Mouse (Mus musculus) brain, embryonic 14.5 days (tissue): ENCODE results near the gene Nup188.

ENCODE experiments used
- CTCF ChIP-seq: fragments of 200-500 bp; IDR thresholded peaks from 2 replicates; pipeline ENCODE4 v1.5.1; 2012; ENCODE audit warnings: inconsistent platforms, mild to moderate bottlenecking, moderate library complexity, borderline replicate concordance; ENCODE audit not compliant: insufficient read depth, insufficient read length; ENCODE audit errors: extremely low read depth
- POLR2A ChIP-seq: fragments of 200-500 bp; IDR thresholded peaks from 2 replicates; pipeline ENCODE4 v1.6.1; 2012; ENCODE audit warnings: mild to moderate bottlenecking, inconsistent platforms, borderline replicate concordance; ENCODE audit not compliant: poor library complexity, insufficient read depth, insufficient read length, severe bottlenecking; ENCODE audit errors: extremely low read depth

DNA sequence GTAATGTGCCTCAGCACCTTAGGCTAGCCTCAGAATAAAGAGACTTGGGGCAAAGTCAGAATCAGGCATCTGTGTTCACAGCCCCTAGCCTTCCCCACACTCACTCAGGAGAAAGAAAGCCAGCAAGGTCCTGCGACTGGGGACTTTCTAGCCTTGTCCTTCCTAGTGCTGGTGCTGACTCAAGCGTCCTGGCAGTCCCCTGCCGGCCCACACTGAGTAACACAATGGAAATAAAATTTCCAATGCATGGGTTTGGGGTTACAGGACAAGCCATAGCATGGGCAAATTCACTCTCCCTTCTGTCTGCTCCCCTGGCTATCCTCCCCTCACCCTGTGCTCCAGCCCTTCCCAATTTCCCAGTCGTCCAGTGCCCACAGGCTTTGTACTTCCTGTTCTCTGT is 17.8 kb upstream of the Nup188 start:
- TF ChIP-seq POLR2A, result no peak
- no peak for TF ChIP-seq CTCF
